Mouse (Mus musculus) small intestine, adult 2 months (tissue): Measurements from ENCODE around the gene Wiz.

ENCODE experiments used
- CTCF ChIP-seq: fragments of 200-500 bp; IDR thresholded peaks from 2 replicates; pipeline ENCODE4 v1.5.1; 2012; ENCODE audit warnings: low read depth, mild to moderate bottlenecking, control low read depth, inconsistent platforms, low read length, moderate library complexity, mixed read lengths; ENCODE audit not compliant: insufficient replicate concordance, insufficient read length; ENCODE audit errors: extremely low read depth
- POLR2A ChIP-seq: fragments of 200-500 bp; IDR thresholded peaks from 2 replicates; pipeline ENCODE4 v1.6.1; 2012; ENCODE audit warnings: low read depth, mild to moderate bottlenecking, control low read depth, inconsistent platforms, low read length, moderate library complexity

DNA sequence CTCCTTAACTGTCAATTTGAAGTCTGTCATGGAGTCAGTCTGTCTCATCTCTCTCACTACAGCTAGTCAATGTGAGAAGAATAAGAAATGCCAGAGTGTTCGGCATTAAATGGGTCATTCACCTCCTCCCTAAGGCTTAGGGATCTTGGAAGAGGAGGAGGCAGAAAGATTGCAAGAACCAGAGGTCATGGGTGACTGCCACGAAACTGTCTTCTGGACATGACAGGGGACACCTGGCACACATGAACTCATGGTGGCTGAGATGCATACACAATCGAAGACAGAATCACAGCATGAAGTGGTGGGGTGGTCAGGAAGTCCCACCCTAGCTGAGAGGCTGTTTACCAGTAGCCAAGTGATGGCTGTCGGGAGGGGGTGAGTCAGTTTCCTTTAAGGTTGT is 45.1 kb upstream of the Wiz start:
- TF ChIP-seq POLR2A, result no peak
- TF ChIP-seq CTCF, result no peak
